Mouse (Mus musculus) cerebellum, adult 11-12 months (tissue): ENCODE measurements around the gene Slc16a9.
"Not testable (repeated sequence)": the region's sequence is repeated elsewhere in the genome, so short reads cannot be mapped to it uniquely, and the experiment has no call there.

Source experiments
- DNase-seq: peaks from one replicate; pipeline ENCODE4 v3.0.0; 2022

The Slc16a9 gene

GRCm38 (mm10) chr10:70244921-70245558 lies at the start of gene Slc16a9:
Gene Slc16a9, plus strand, starts transcription at chr10:70245100.
- peak; percentile 46 for DNase-seq

GRCm38 (mm10) chr10:70195279-70195678 lies 49.6 kb upstream of the Slc16a9 start:
- DNase-seq: no peak

- no peak for DNase-seq
These were observed 49.1 kb upstream of the Slc16a9 start for GRCm38 (mm10) chr10:70195786-70196185.

GRCm38 (mm10) chr10:70196666-70197065 lies 48.2 kb upstream of the Slc16a9 start:
- DNase-seq: no peak

GRCm38 (mm10) chr10:70197601-70198000 lies 47.3 kb upstream of the Slc16a9 start:
- DNase-seq: no peak

- no peak for DNase-seq
These were observed 46.9 kb upstream of the Slc16a9 start for GRCm38 (mm10) chr10:70198012-70198411.

GRCm38 (mm10) chr10:70198951-70199463 lies 45.9 kb upstream of the Slc16a9 start:
- no peak for DNase-seq

- no peak for DNase-seq
These were observed 45.3 kb upstream of the Slc16a9 start for GRCm38 (mm10) chr10:70199466-70200210.

- DNase-seq: no peak
These were observed 43.9 kb upstream of the Slc16a9 start for GRCm38 (mm10) chr10:70200889-70201500.

- DNase-seq: peak; percentile 83
These were observed 40.1 kb upstream of the Slc16a9 start, which contains the start of gene Mrln for GRCm38 (mm10) chr10:70204505-70205399. Gene Mrln, plus strand, starts transcription at chr10:70204664.

GRCm38 (mm10) chr10:70211281-70211680 lies 33.6 kb upstream of the Slc16a9 start:
- DNase-seq: no peak

GRCm38 (mm10) chr10:70220971-70221370 lies 23.9 kb upstream of the Slc16a9 start:
- no peak for DNase-seq

GRCm38 (mm10) chr10:70222231-70222630 lies 22.7 kb upstream of the Slc16a9 start:
- DNase-seq: not testable (repeated sequence)

GRCm38 (mm10) chr10:70224571-70224970 lies 20.3 kb upstream of the Slc16a9 start:
- DNase-seq: no peak

- no peak for DNase-seq
These were observed 19.1 kb upstream of the Slc16a9 start for GRCm38 (mm10) chr10:70225760-70226159.

- no peak for DNase-seq
These were observed 18.3 kb upstream of the Slc16a9 start for GRCm38 (mm10) chr10:70226608-70227007.

GRCm38 (mm10) chr10:70230352-70230751 lies 14.5 kb upstream of the Slc16a9 start:
- no peak for DNase-seq

- DNase-seq: no peak
These were observed 7.0 kb upstream of the Slc16a9 start for GRCm38 (mm10) chr10:70237936-70238335.

- no peak for DNase-seq
These were observed 2.0 kb upstream of the Slc16a9 start for GRCm38 (mm10) chr10:70242751-70243444.

- DNase-seq: no peak
These were observed 652 bp downstream of the Slc16a9 start for GRCm38 (mm10) chr10:70245559-70245945.

- no peak for DNase-seq
These were observed 1.2 kb downstream of the Slc16a9 start for GRCm38 (mm10) chr10:70246076-70246475.

GRCm38 (mm10) chr10:70250354-70250753 lies 5.5 kb downstream of the Slc16a9 start:
- no peak for DNase-seq
